Mouse (Mus musculus): ENCODE measurements around the gene Ppp3cb.

GRCm38 (mm10) chr14:20481211-20481610 is 65.2 kb downstream of the Ppp3cb start:
- TF ChIP-seq POLR2A (IDR thresholded peaks at IDR 0.05; ENCODE audit: low read depth, low read length) (no peak), CTCF (IDR thresholded peaks at IDR 0.05; ENCODE audit: borderline replicate concordance, insufficient read depth, low read length) (no peak)

All from embryonic fibroblast, embryonic 13.5 days (primary cell).